Mouse (Mus musculus) layer of hippocampus, adult 8-10 months (tissue): ENCODE data around the gene Nxph3. TPM values are rescaled to one million over a fixed set of nuclear protein-coding genes. Genes with fewer than 3 reads are reported as not detected.

ENCODE experiments used
- DNase-seq, 2 experiments: peaks; one replicate each; pipeline ENCODE4 v3.0.0; 2022; ENCODE audit warnings: low spot score in 2 of 2
- total RNA-seq, 4 experiments: library from RNA; stranded (reverse); gene quantifications; 2 replicates each; pipeline ENCODE4 v1.2.4; 2022

Nxph3 gene
- total RNA-seq, 4 experiments from 2014 or later = 22.2 to 26.3 (median 25.1) TPM

- DNase-seq = no peak
Observed at GRCm38 (mm10) chr11:95493950-95494349, 20.4 kb downstream of the Nxph3 start.

- DNase-seq = no peak
Observed at GRCm38 (mm10) chr11:95493010-95493409, 21.4 kb downstream of the Nxph3 start.

- no peak for DNase-seq
Observed at GRCm38 (mm10) chr11:95492256-95492655, 22.1 kb downstream of the Nxph3 start.

- no peak for DNase-seq
Observed at GRCm38 (mm10) chr11:95490104-95490503, 24.3 kb downstream of the Nxph3 start.

- no peak for DNase-seq
Observed at GRCm38 (mm10) chr11:95487237-95487636, 27.1 kb downstream of the Nxph3 start.

- DNase-seq = no peak
Observed at GRCm38 (mm10) chr11:95485634-95486033, 28.7 kb downstream of the Nxph3 start.

GRCm38 (mm10) chr11:95480662-95481061 lies 33.7 kb downstream of the Nxph3 start:
- no peak for DNase-seq

DNA sequence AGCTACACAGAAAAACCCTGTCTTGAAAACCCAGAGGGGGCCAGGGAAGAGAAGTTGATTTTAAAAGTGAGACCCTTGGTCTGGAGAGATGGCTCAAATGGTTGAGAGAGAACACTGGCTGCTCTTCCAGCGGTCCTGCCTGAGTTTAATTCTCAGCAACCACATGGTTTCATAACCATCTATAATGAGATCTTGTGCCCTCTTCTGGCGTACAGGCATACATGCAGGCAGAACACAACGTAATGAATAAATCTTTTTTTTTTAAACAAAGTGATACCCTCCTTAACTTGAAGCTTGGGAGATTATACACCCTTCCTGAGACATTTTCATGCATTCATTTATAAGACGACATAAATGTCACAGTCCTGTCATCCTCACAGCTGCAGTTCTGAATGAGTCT lies 34.9 kb downstream of the Nxph3 start:
- DNase-seq = no peak

- peak; percentile 78 to 82 for DNase-seq
Observed at GRCm38 (mm10) chr11:95476323-95476722, 38.0 kb downstream of the Nxph3 start.

DNA sequence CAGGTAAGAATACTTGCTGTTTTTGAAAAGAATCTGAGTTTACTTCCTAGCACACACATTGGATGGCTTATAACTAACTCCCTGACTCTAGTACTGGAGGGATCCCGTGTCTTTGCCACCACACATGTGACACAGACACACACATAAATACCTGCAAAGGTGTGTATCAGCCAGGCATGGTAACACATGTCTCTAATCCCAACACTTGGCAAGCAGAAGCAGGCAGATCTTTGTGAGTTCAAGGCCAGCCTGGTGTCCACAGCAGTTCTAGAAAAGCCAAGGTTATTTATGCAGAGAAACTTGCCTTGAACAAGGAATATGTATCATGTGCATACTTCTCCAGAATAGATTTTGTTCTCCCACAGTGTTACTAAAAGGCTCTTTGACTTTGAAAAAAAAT lies 40.9 kb downstream of the Nxph3 start:
- DNase-seq = no peak

GRCm38 (mm10) chr11:95472942-95473341 lies 41.4 kb downstream of the Nxph3 start:
- no peak for DNase-seq

- DNase-seq = no peak
Observed at GRCm38 (mm10) chr11:95467731-95468130, 46.6 kb downstream of the Nxph3 start.

GRCm38 (mm10) chr11:95462168-95462567 lies 52.2 kb downstream of the Nxph3 start:
- no peak for DNase-seq

- no peak for DNase-seq
Observed at GRCm38 (mm10) chr11:95460872-95461271, 53.5 kb downstream of the Nxph3 start.

Other genes with a start within 250 kb of the Nxph3 start
- gene Kat7, start 204.3 kb downstream of the Nxph3 start, total RNA-seq = 10 to 100 TPM; 73.3 to 86.4 (median 84.0) TPM
- gene Fam117a, start 177.6 kb downstream of the Nxph3 start, total RNA-seq = 10 to 100 TPM in 1 of 4 experiments, 1 to 10 TPM in 3; 6.0 to 13.3 (median 7.4) TPM
- gene Slc35b1, start 129.9 kb downstream of the Nxph3 start, total RNA-seq = 10 to 100 TPM; 59.4 to 78.3 (median 73.1) TPM
- 100 to 1,000 TPM; 157 to 180 (median 166) TPM for gene Spop, start 100.5 kb downstream of the Nxph3 start, total RNA-seq
- gene Ngfr, start 73.2 kb upstream of the Nxph3 start, total RNA-seq = 1 to 10 TPM; 1.9 to 2.8 (median 2.3) TPM
- gene Phb, start 152.4 kb upstream of the Nxph3 start, total RNA-seq = 100 to 1,000 TPM in 1 of 4 experiments, 10 to 100 TPM in 3; 85.9 to 105 (median 94.0) TPM
- gene Zfp652, start 198.1 kb upstream of the Nxph3 start, total RNA-seq = 10 to 100 TPM; 47.8 to 49.7 (median 48.5) TPM
- 1 to 10 TPM; 1.9 to 2.4 (median 1.9) TPM for gene B130006D01Rik, start 209.0 kb upstream of the Nxph3 start, total RNA-seq